Mouse (Mus musculus) heart, embryonic 14.5 days (tissue): Measurements from ENCODE around the gene Iqcd. TPM values are rescaled to one million over a fixed set of nuclear protein-coding genes. Genes with fewer than 3 reads are reported as not detected.

Source experiments
- ATAC-seq: fragments of 200-750 bp; cut with Nextera tagmentation; 2 replicates; pipeline ENCODE4 v1.8.0; 2017; ENCODE audit warnings: low read depth, moderate TSS enrichment; ENCODE audit not compliant: insufficient number of reproducible peaks, insufficient read depth, low FRiP score
- H3K27ac ChIP-seq, 2 experiments: fragments of 200-500 bp in 1 of 2; fragments of 300-500 bp in 1 of 2; sonication (generic) in 1 of 2; replicated peaks in 1 of 2; 2 replicates each; pipeline ENCODE4 v1.5.1; 2012 to 2014; ENCODE audit warnings: low read depth in 2 of 2, low read length in 2 of 2, control low read depth in 1 of 2, mild to moderate bottlenecking in 1 of 2, mixed read lengths in 1 of 2; ENCODE audit not compliant: control insufficient read depth in 1 of 2, insufficient read depth in 1 of 2
- H3K27me3 ChIP-seq: fragments of 300-500 bp; sonication (generic); 2 replicates; pipeline ENCODE4 v1.6.1; 2014; ENCODE audit warnings: mild to moderate bottlenecking, low read length, control low read depth; ENCODE audit not compliant: control insufficient read depth, insufficient read depth
- H3K36me3 ChIP-seq: fragments of 300-500 bp; sonication (generic); 2 replicates; pipeline ENCODE4 v1.6.1; 2014; ENCODE audit warnings: mild to moderate bottlenecking, control low read depth, low read length, mixed read lengths; ENCODE audit not compliant: control insufficient read depth, insufficient read depth
- H3K4me1 ChIP-seq, 2 experiments: fragments of 200-500 bp in 1 of 2; fragments of 300-500 bp in 1 of 2; sonication (generic) in 1 of 2; 2 replicates each; pipeline ENCODE4 v1.6.1; 2012 to 2014; ENCODE audit warnings: low read length in 2 of 2, control low read depth in 1 of 2, mixed read lengths in 1 of 2; ENCODE audit not compliant: control insufficient read depth in 2 of 2, insufficient read depth in 2 of 2
- H3K4me2 ChIP-seq: fragments of 300-500 bp; sonication (generic); 2 replicates; pipeline ENCODE4 v1.6.1; 2014; ENCODE audit warnings: mild to moderate bottlenecking, low read length
- H3K4me3 ChIP-seq, 2 experiments: fragments of 200-500 bp in 1 of 2; fragments of 300-500 bp in 1 of 2; sonication (generic) in 1 of 2; 2 replicates each; pipeline ENCODE4 v1.5.1; 2012 to 2014; ENCODE audit warnings: low read length in 2 of 2, mild to moderate bottlenecking in 2 of 2, control low read depth in 1 of 2, low read depth in 1 of 2, moderate library complexity in 1 of 2; ENCODE audit not compliant: control insufficient read depth in 1 of 2, insufficient read depth in 1 of 2
- H3K9ac ChIP-seq: fragments of 300-500 bp; sonication (generic); 2 replicates; pipeline ENCODE4 v1.6.1; 2014; ENCODE audit warnings: mild to moderate bottlenecking, low read length
- H3K9me3 ChIP-seq: fragments of 300-500 bp; sonication (generic); 2 replicates; pipeline ENCODE4 v1.6.1; 2016; ENCODE audit warnings: low read length, control low read depth; ENCODE audit not compliant: control insufficient read depth
- WGBS: fragments of 180-500 bp; shearing (Covaris S2); extraction: QIAGEN DNeasy Blood & Tissue Kit; methylation state at CpG from one replicate; pipeline ENCODE4 v1.1.7; 2014; 5-methylcytosine and 5-hydroxymethylcytosine counted together
- polyA plus RNA-seq: library from polyadenylated mRNA; unstranded; fragments of >200 nt; fragmentation: Nextera tagmentation; extraction: Ambion mirVana; gene quantifications from 2 replicates; pipeline ENCODE4 v1.2.1, GENCODE M21; 2014

Gene Iqcd
- 0.43 TPM in 1 of 2 replicates, not detected in the other for polyA plus RNA-seq

DNA sequence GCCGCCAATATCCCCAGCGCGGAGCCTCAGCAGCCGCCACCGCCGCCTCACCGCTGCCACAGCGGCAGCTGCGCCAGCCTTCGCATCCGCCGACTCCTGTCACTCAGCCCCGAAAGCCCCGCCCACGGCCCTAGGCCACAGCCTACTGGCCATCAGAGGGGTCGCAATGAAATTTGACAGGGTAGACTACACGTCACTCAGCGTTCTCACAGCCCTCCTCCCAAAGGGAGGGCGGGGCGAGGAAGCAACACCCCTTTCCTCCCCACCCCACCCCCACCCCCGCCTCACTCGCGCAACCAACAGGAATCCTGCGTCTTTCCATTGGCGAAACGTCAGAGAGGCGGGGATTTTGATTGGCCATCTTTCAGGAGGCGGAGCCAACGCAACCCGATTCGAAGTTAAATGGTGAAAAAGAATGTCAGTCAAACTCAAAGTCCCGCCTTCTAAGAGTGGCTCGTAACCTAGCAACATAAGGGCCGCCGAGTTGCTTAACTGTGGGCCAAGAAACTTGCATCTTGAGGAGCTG, at the start of gene Iqcd, which contains the start of gene Tpcn1:
Iqcd (plus strand) TSS at position 448 of the 526 bp plus-strand sequence.
Tpcn1 (minus strand) TSS at position 105 of the 526 bp plus-strand sequence.
- H3K36me3 ChIP-seq = peaks cover 14% of the 10 kb centered on the region
- H3K9ac ChIP-seq = peak within 1 kb of the TSS; percentile 76
- peak within 1 kb of the TSS; percentile 33 to 57; a peak in 2 of 4 replicates for H3K27ac ChIP-seq
- peak; percentile 98 for ATAC-seq
- H3K9me3 ChIP-seq = no peaks in the 10 kb centered on the region
- H3K27me3 ChIP-seq = no peaks in the 10 kb centered on the region
- peak within 1 kb of the TSS; percentile 94 for H3K4me2 ChIP-seq
- H3K4me3 ChIP-seq = peak within 1 kb of the TSS; percentile 63 to 78
- H3K4me1 ChIP-seq = peaks cover 18 to 28% of the 10 kb centered on the region in 2 experiments
- under 1% methylated on average over 35 of the region's 35 CpGs for WGBS

DNA sequence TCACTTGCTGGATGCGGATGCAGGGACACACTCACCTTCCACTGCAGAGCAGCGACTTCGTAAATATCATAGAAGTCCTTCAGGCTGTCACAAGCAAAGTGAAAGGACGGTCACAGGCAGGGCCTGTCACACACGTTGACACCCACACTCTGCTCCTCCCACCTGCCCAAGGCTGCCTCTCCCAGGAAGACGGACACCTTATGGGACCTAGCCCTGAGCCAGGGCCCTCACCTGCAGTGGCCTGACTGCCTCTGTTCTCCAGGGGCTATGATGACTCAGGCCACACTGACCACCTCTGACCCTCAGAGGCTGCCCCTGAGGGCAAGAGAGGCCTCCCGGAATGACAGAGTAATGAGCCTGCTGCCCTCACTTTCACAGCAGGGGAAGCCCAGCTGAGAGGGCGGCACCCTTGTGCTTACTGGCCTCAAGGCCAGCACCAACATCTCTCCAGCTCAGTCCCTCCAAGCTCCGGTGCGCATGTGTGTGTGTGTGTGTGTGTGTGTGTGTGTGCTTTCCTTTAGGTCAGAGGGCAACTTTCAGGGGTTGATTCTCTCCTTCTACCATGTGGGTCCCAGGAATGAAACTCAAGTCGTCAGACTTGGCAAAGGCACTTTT, 40.5 kb upstream of the Iqcd start:
- Histone ChIP-seq H3K27ac (no peak overlapping the region), H3K9ac (no peak overlapping the region), H3K9me3 (no peaks in the 10 kb centered on the region), H3K36me3 (peaks cover 41% of the 10 kb centered on the region), H3K27me3 (no peaks in the 10 kb centered on the region), H3K4me1 (no peaks in the 10 kb centered on the region; a peak in 1 of 4 replicates), H3K4me2 (no peak overlapping the region), H3K4me3 (no peak overlapping the region)
- WGBS = 66% methylated on average over 11 of the region's 11 CpGs
- no peak; the same call in 1 of the 2 replicates for ATAC-seq

DNA sequence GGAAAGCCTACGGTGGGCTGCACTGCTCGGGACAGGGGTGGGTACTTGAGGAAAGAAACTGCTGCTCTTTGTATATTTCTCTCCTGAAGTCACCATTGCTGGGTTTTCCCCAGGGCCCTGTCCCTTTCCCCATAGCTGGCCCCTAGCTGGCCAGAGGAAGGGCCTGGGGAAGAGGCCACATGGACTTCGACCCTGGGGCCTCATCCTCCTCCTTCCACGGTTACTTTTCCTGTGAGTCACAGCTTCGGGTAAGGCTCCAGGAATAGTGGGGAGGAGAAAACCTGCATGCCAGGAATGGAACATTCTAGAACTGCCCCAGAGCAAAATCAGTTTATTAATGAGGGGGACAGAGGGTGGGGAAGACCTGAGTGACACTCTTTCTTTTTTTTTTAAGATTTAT, 38.7 kb upstream of the Iqcd start:
- Histone ChIP-seq H3K4me3 (no peak overlapping the region), H3K36me3 (peaks cover 49% of the 10 kb centered on the region), H3K4me2 (no peak overlapping the region), H3K9ac (no peak overlapping the region), H3K27ac (no peak overlapping the region), H3K4me1 (no peaks in the 10 kb centered on the region; a peak in 1 of 4 replicates), H3K27me3 (no peaks in the 10 kb centered on the region), H3K9me3 (no peaks in the 10 kb centered on the region)
- WGBS = 73% methylated on average over 5 of the region's 5 CpGs
- ATAC-seq = no peak

DNA sequence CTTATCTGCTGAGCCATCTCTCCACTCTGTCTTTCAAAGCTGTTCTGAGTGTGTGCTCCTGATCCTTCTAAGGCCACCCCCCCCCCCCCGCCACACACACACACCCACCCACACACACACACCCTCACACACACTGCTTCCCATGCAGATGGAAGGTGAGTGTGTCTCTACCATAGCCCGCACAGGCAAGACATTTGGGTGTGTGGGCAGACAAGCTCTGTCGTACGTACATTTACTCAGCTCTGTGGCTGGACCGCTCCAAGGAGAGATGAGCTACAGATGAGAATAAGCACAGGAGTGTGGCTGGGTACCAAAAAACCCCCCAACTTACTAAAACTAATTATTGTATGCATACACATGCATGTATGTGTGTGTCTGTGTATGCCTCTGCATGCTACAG, 38.1 kb upstream of the Iqcd start:
- peaks cover 54% of the 10 kb centered on the region for H3K36me3 ChIP-seq
- H3K4me3 ChIP-seq = no peak overlapping the region
- no peaks in the 10 kb centered on the region for H3K9me3 ChIP-seq
- no peaks in the 10 kb centered on the region; a peak in 1 of 4 replicates for H3K4me1 ChIP-seq
- H3K27me3 ChIP-seq = no peaks in the 10 kb centered on the region
- no peak overlapping the region for H3K4me2 ChIP-seq
- 95% methylated on average over 5 of the region's 5 CpGs for WGBS
- no peak for ATAC-seq
- no peak overlapping the region for H3K9ac ChIP-seq
- H3K27ac ChIP-seq = no peak overlapping the region

DNA sequence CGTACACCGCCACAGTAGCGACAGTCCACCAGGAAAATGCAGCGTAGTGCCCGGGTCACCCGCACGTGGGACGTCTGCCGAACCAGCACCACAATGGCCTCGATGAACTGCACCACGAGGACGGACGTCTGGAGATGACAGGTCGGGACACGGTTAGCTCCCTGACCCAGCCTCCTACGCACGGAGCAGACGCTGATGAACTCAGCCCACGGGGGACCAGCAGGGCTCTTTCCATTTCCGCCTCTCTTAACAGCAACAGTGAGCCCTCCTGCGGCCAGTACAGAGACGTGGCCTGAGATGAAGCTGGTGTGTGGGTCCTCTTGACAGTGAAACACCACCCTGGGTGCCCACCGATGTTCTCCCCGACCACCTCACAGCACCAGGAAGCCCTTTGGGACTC, 32.9 kb upstream of the Iqcd start:
- no peak overlapping the region for H3K4me2 ChIP-seq

DNA sequence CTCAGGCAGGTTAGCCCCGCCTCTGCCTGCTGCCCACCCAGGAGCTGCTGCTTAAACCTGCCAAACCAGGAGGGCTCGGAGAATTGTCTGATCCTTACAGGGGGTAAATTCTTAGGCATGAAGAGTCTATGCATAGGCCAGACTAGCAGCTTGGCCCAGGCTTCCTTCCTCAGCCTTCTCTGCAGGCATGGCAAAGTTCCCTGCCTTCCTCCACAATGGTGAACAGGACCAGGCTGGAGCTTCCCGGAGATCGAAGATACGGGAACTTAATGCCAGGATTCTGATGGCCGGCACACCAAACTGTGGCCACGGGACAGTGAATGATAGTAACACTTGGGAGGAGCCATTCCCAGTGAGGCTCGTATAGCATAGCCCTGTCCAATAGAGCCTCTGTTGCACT, 30.8 kb upstream of the Iqcd start:
- Histone ChIP-seq H3K27ac (no peak overlapping the region), H3K36me3 (peaks cover 42% of the 10 kb centered on the region), H3K4me3 (no peak overlapping the region), H3K27me3 (no peaks in the 10 kb centered on the region), H3K9me3 (no peaks in the 10 kb centered on the region), H3K4me1 (peaks cover 8 to 14% of the 10 kb centered on the region in 2 experiments), H3K4me2 (no peak overlapping the region), H3K9ac (no peak overlapping the region)
- 78% methylated on average over 8 of the region's 8 CpGs for WGBS
- ATAC-seq = no peak

More for the DNA sequence above, 32.9 kb upstream of the Iqcd start:
- peaks cover 0 to 6% of the 10 kb centered on the region in 2 experiments; a peak in 2 of 4 replicates for H3K4me1 ChIP-seq
- no peak overlapping the region for H3K4me3 ChIP-seq
- H3K9me3 ChIP-seq = no peaks in the 10 kb centered on the region
- peaks cover 58% of the 10 kb centered on the region for H3K36me3 ChIP-seq
- H3K27ac ChIP-seq = no peak overlapping the region
- no peaks in the 10 kb centered on the region for H3K27me3 ChIP-seq
- no peak overlapping the region for H3K9ac ChIP-seq
- no peak for ATAC-seq
- WGBS = 86% methylated on average over 24 of the region's 24 CpGs

DNA sequence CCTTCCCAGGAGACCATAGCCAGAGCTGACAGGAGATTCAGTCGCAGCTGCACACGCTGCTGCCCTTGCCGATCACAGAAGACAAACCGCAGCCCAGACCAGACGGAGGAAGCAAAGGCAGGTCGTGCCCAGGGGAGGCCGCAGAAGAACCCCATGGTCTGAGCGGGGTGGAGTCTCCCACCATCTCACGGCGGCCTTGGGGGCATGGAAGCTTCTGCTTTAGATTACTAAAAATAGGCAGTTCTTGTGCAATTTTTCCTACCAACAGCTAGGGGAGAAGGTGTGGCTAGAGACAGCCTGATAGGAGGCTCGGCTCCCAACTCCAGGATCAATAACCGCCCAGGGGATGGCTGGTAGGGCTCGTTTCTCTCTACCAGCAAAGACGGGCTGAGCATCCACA, 30.1 kb upstream of the Iqcd start:
- Histone ChIP-seq H3K27me3 (no peaks in the 10 kb centered on the region), H3K9me3 (no peaks in the 10 kb centered on the region), H3K36me3 (peaks cover 35% of the 10 kb centered on the region), H3K4me2 (no peak overlapping the region), H3K4me1 (peaks cover 15 to 20% of the 10 kb centered on the region in 2 experiments), H3K4me3 (no peak overlapping the region), H3K27ac (no peak overlapping the region), H3K9ac (no peak overlapping the region)
- 53% methylated on average over 14 of the region's 14 CpGs for WGBS
- no peak for ATAC-seq
